Mouse (Mus musculus) frontal cortex, adult 2 months (tissue): ENCODE measurements at regions not wholly inside any gene's neighbourhood (a gene's known extent, or its start where the extent isn't known, plus 50 kb on each side); places are given as distances from the start of the nearest gene placed in this dataset.

Experiments used
- DNase-seq, 2 experiments: peaks; one replicate each; pipeline ENCODE4 v3.0.0; 2022; ENCODE audit warnings: low spot score in 1 of 2; ENCODE audit errors: extremely low spot score in 1 of 2

DNA sequence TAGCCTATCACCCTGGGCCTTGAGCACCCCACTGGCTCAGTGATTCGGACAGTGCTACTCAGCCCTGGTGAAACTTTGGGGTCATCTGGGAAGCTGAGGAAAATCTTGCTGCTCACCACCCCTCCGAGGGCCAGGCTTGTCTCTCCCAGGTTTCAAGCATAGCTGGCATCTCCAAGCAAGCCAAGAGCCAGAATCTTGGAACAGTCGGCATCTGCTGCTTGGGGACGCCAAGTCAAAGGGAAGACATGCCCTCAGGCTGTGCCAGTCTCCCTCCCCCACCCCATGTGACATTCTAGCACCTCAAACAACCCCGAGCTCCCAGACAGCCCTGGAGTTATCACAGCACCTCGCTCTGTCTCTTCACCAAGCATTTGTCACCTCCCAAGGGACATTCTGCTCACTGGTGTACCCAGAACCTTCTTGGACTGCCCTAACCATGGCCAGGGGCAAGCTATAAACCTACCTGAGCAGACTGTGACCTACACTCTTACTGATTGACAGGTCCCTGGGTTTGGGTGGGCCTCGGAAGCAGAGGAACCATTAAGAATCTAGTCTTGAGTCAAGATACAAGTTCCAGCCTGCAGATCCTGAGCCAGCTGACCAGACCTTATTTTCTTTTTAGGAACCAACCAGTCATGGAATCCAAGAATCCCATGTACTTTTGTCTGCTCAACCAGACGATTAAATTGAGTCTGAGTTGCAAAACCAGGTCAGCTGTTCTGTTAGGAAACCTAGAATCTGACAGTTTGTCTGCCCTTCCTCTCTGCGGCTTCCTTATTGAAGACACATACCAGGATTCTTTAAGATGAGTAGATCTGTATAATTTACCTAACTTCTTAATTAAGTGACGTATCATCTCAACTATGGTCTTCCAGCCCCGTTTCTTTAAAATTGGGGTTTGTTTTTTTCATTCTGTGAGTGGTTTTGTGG lies 83.0 kb upstream of the Otos start:
- DNase-seq, result no peak

DNA sequence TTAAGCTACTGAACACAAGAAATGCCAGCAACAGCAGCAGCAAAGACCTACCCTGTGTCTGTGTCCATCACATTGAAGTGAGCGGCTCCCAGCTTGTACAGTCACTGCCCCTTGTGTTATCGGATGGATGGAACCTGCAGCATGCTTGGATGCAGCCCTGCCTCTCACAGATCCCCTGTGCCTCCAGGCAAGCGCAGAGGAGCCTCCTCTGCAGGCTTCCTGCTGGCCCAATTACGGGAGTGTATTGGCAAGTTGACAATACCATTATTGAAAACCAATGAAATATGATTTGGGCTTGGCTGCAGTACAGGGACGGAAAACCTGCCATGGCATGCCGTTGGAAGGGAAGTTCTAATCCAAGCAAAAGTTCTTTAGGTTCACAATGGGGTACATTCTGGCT lies 81.9 kb upstream of the Otos start:
- DNase-seq, result no peak

DNA sequence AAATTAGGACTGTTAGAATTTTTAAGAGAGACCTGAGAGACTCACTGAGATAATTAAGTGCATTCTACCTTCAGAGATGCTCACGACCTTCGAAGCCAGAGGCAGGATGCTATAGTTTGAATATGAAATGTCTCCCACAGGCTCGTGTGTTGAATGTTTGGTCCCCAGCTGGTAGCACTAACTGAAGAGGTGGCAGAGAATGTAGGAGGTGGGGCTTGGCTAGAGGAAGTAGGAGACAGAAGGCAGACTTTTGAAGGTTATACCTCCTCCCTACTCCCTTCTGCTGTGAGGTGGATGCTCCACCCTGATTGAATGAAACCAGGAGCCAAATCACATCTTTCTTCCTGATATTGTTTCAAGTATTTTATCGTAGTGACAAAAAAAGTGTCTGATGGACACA lies 79.3 kb upstream of the Otos start:
- DNase-seq, result peak; percentile 28 to 68

DNA sequence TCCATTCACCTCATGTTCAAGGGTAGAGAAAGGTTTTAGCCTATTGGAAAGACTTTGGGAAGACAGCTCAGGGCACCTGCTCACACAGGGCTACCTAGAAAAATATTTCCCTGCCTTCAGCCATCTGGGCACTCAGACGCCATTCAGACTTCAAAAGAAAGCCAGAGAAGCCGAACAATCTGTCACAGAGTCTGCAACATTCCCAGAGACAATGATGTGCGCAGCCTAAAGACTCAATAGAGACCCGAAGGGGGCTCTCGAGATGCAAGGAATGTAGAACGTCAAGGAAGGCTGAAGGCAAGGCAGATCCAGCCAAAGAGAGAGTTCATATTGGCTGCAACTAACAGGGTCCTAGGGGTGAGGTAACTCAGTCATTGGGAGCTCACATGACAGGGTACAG lies 78.7 kb upstream of the Otos start:
- no peak for DNase-seq

DNA sequence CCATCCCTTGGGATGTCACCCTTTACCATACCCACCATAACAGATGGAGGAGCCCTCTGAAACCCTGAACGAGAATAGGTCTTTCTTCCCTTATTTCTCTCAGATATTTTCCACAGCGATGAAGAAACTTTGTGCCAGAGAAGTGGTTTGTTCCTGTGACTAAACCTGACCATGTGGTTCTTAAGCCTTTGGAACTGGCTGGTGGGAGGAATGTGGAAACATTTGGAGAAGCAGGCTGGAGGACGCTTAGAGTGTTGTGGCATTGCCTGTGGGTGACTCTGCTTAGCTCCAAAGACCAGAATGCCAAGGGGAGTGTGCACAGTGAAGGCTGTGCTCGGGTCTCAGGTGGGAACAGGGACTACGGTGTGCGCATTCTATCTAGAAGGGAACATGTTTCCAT lies 77.7 kb upstream of the Otos start:
- peak; percentile 31 to 74 for DNase-seq

DNA sequence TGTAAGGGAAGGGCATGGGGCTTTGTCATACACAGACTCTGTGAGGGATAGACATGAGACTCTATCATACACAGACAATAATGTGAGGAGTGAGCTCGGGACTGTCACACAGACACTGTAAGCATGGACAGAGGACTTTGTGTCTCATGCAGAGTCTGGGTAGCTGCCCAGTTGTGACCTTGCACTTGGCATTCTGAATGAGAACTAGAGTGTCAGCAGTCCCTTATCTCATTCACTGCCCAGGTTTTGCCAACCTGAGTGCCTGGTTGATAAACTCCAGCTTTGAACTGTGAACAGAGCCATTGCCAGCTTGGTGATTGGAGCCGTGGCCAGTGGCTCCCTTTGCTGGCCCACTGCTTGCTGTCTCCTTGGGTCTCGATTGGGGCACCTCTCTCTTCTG lies 75.5 kb upstream of the Otos start:
- DNase-seq, result no peak

DNA sequence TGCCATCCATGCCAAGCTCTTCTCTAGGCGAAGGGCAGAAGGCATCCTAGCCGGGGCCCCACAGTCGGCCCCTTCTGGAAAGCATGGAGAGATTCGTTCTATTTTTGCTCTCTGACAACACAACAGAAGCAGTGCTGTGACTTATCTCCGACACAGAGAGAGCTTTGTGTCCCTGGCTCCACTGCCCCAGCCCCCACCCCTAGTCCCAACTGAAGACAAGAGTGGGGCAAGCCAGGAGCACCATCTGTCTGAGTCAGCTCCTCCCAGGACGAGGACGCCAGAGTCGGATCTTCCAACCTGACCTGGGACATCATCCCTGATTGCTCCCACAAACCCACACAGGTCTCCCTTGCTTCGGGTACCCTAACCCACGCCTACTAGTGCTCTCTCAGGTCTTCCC lies 71.9 kb upstream of the Otos start:
- no peak for DNase-seq

DNA sequence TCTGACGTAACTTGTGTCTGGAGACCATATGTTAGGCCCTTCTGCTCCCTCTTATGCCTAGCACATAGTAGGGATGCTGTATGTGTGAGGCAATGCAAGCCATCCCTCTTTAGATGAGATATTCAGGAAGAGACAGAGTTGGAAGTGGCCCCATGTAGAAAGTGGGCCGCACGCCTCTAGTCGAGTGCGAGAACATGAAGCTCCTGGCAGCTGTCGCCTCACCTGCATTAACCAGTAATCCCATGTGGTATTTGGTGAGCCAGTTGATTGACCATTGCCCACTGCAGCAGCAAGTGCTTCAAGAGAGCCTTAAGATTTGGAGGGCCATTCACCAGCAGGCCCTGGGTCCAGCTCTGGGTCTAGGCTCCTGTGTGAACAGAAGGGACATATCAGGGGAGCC lies 71.2 kb upstream of the Otos start:
- no peak for DNase-seq

DNA sequence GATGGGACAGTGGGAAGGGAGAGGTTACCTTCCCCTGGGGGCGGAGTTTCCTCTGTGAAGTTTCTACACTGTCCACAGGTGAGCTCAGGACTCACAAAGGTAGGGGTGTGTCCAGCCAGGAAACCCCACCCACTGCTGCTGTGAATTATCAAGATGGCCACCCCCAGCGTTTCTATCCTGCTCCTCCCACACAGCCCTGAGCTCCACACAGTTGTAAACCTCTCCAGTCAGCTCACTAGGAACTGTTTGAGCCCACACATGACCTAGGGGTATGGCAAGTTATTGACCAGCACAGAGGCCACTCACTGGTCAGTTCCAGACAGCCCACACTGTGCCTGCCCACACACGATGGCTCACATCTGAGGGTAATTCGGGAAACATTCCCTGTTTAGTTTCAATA lies 69.5 kb upstream of the Otos start:
- no peak for DNase-seq

DNA sequence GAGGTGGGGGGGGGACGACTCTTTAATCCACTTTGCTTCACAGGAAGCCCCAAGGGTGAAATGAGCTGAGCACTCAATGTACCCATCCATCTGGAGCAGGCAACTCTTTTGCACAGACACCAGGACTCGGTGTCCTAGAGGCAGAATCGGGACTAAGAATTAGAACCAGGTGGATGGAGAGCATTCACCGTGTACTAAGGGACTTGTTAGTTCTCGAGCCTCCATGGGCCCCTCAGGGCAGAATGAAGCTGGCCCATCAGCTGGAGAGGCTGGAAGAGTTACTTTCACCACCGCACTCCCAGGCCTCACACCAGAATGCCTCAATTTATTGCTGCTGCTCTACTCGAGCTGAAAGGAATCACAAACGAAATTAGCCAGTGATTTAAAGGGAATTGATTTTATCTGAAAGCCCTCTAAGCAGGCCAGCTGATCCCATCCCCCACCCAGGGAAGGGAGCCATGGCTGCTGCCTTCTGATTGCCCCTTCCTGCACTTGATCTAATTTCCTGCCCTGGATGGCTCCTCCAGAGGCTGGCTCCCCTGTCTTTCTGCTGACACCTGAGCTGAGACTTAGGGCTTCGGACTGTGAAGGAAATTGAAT lies 66.2 kb upstream of the Otos start:
- no peak for DNase-seq

DNA sequence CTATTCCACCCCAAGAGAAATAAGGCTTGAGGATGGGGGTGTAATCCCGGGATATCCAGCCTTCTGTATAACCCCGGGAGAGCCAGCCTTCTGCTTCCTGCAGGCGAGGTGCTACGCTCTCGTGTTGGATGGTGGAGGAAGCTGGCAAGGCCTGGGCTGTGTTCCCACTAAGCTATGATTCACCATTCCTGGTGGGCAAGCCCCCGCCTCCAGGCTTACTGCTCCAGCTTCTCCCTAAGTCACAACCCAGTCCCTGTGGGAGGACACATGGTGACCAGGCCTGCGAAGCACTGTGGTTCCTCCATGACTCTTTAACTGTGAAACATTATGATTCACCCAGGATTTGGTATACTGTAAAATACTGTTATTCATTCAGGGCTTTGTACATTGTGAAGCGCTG lies 63.7 kb upstream of the Otos start:
- DNase-seq, result peak; percentile 55 to 75

DNA sequence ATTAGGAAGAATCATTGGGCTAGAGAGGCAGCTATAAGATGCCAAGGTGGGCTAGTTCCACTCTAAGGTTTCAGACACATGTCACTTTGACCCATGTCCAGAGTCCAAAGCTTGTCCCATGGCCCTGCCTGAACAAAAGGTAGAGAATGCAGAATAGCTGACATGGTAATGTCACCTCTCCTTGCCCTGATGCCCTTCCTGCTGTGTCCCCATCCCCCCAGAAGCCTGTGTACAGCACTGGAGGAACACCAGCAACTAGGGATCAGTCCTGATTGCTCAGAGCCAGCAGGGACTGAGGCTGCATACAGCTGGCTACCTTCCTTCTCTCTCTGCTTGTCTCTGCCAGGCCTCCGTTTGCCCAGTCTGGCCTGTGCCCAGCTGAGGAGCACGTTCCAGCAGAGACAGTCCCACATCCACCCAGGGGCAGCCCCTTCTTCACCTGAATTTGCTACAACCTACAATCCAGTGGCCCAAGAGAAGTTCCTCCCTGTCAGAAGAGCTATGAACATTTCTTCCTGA lies 61.7 kb upstream of the Otos start:
- no peak for DNase-seq

DNA sequence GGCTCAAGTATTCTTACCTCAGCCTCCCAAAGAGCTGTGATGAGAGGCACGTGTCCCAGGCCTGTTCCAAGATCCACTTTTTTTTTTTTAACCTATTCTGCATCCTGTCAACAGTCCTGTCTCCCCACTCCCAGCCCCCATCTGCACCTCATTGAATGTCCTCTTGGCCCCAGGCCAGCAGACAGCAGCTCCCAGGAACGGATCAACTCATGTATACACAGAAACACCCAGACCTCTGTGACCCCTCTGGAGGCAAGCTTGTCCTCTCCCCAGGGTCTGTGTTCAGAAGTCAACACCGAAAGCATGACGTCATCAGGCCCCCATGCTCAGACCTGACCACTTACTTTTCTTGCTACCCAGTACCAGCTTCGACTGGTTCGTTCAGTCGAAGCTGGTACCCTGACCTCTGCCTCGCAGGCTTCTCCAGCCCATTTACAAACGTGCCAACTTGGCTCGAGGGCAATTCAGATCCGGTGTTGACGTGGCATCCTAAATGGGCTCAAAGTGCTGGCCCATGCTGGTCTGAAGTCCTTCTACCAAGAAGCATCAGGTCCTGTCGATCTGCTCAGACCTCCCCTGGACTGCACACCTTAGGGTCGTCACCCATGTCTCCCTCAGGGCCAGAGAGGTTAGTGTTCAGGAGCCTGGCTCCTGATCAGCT lies 60.7 kb upstream of the Otos start:
- no peak for DNase-seq

DNA sequence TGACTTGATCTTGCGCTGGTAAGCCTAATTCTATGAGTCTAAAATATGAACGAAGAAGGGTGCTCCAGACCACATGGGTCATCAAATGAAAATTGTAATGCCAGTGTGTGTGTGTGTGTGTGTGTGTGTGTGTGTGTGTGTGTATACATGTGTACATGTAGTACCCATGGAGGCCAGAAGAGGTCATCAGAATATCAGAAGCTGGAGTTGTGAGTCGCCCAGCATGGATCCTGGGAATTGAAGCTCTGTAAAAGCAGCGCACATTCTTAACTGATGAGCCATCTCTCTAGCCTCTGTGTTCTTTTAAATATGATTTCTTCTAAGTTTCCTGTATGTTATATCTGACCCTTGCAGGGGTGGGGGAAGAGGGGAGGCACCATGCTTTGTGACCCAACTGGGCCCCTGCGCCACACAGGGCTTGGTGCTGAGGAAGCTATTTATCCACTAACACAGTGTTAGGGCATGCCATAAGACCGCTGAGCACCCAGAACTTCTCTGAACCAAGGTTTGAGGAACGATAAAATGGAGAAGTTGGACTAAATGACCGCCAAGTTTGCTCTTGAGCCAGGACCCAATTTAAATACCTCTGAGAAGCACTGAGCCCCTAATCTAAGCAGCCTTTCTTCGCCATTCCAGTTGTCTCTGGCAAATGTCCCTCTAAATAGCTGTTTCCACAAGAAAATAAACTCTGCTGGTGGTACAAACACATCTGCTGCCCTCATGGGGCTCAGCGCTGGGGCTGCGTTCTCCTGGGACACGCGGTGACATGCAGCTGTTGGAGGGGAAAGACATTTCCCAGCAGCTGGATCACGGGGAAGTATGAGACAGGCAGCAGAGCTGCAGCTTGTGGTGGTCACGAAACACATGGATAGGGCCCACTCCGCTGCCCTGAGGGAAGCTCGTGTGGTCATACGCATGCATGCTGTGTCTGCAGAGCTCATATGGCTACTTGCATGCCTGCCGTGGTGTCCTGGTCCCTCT lies 59.6 kb upstream of the Otos start:
- no peak for DNase-seq

DNA sequence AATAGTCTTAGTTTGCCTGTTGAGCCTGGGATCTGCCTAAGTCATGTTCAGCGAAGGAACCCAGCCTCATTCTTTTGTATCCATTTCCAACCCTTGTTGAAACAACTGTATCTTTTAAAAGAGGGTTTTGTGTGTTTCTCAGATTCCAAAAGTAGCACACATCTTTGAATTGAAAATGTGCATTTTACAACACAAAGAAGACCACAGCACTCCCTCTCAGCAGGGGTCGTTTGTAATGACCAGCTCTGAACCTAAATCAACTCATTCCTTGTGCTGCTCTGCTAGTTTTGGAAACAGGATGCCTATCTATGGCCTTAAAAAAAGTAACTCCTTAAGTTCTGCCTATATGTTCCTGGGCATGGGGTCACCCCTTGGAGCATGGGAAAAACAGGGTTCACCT lies 58.8 kb upstream of the Otos start:
- no peak for DNase-seq

DNA sequence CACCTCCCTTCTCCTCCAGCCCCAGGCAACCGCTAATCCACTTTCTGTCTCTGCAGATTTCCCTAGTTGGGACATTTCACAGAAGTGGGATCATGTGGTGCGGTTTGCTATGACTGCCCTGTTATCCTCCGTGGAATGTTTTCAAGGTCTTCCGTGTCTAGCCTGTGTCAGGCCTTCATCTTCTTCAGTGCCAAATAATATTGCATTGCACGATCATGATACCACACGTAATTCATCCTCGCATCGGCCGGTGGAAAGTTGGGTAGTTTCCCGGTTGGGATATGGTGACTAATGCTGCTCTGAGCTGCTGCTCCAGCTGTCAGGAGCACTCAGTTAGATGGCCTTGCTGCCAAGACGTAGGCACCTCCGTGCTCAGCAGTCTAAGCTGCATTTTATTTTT lies 55.3 kb upstream of the Otos start:
- DNase-seq, result no peak

DNA sequence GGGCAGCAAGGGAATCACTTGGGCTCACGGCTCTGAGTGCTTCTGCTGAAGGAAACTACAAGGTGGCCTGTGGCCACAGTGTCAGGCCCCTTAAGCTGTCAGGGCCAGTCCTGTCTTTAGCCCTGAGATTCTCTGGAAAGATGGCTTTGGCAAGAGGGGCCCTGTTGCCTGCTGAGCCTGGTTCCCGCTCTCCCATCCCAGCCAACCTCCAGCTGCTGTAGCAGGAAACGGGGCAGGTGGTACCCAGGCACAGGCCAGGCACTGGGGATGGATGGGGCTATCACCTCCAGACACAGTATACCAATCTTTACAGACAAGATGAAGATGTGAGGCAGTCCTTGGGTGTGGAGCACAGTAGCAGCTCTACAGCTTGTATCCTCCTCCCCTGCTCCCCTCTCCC lies 54.6 kb upstream of the Otos start:
- no peak for DNase-seq

DNA sequence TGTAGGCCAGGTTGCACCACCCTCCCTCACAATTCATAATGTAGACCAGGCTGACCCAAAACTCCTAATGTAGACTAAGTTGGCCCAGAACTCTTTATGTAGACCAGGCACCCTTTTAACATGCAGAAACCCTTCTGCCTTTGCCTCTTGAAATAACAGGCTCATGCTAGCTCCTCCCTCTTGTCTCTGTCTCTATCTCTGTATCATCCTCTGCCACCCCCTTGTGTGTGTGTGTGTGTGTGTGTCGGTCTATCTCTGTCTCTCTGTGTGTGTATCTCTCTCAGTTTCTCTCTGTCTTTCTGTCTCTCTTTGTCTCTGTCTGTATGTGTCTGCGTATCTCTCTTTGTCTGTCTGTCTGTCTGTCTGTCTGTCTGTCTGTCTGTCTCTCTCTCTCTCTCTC lies 51.5 kb upstream of the Otos start:
- DNase-seq, result no peak

DNA sequence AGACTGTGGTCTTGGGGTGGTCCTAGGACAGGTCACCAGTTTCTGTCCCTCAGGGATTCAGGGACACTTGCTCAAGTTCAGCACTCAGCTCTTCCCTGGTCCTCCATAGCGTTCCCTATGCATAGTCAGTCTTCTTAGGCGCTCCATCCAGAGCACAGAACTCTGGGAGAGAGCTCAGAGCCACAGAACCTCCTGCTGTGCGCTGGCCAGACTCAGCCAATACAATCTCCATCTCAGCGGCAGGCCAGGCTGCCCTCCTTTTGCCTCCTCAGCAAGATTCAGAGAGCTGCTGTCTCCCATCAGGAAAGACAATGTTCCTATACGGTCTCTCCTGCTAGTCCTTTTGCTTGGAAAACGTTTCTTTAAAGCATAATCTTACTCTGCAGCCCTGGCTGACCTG lies 51.1 kb upstream of the Otos start:
- no peak for DNase-seq

DNA sequence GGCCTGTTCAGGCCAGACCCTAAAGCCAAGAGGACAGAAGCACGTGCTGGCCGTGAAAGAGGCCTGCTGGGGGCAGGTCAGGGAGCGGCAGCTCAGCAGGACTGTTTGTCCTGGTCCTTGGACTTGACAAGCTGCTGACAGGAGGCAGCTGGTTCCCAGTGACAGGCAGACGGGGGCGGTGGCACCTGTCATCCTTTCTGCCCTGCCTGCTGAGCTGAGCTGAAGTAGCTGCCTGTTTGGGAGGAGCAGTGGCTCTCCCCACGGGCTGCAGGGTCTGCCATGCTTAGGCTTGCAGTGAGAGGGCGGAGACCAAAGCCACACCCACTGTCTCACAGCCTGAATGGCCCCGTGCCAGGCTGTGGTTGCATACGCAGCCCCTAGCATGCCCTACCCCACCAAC lies 50.4 kb upstream of the Otos start:
- peak; percentile 33 to 58 for DNase-seq
